Mouse (Mus musculus): ENCODE results near the gene Simc1. TPM values are rescaled to one million over a fixed set of nuclear protein-coding genes. Genes with fewer than 3 reads are reported as not detected.
"Not testable (repeated sequence)": the region's sequence is repeated elsewhere in the genome, so short reads cannot be mapped to it uniquely, and the experiment has no call there.

The Simc1 gene
- total and polyA plus RNA-seq, 3 experiments: 4.9 to 11.9 TPM; not detected in 1

DNA sequence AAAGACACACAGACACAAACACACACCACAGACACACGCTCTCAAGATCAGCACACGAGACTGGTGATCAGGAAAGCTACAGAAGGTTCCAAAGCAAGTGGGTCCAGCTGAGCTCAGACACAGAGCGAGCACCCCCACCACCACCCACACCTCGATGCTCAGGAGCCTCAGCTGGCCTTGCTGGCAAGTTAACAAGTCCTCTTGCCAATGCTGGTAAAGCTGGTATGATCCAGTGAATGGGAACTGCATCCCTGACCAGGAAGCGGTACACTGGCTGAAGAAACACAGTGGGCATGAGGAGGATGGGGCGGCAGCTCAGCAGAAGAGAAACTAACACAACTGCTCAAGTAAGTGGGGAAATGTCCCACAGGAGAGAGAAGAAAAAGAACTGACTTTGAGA is 12.2 kb upstream of the Simc1 start:
- Histone ChIP-seq H3K79me2 (ENCODE audit: control insufficient read depth, insufficient read depth, low read length, poor library complexity) (no peaks in the 10 kb centered on the region), H3K27ac (ENCODE audit: control insufficient read depth, low read depth, low read length) (no peak overlapping the region), H3K4me3 (ENCODE audit: control insufficient read depth in 1 of 2, insufficient read depth in 1 of 2, low read depth in 2 of 2, low read length in 2 of 2) (no peak overlapping the region), H3K27me3 (ENCODE audit: control insufficient read depth in 1 of 2, insufficient read depth in 2 of 2, low read length in 2 of 2) (peaks cover 4 to 11% of the 10 kb centered on the region in 2 experiments), H3K9me3 (replicated peaks; ENCODE audit: insufficient read depth, low read length) (no peaks in the 10 kb centered on the region), H3K9ac (ENCODE audit: control insufficient read depth, low read depth, low read length, poor library complexity, severe bottlenecking) (no peak overlapping the region), H3K36me3 (ENCODE audit: control insufficient read depth in 1 of 2, insufficient read depth in 2 of 2, low read length in 2 of 2) (no peaks in the 10 kb centered on the region), H3K4me1 (ENCODE audit: control insufficient read depth in 1 of 2, insufficient read depth in 2 of 2, low read length in 2 of 2) (0 out of 4 replicates have a peak, but pooled peaks cover 0 to 5% of the 10 kb centered on the region in 2 experiments)
- no peak for TF ChIP-seq RAD21 (IDR thresholded peaks at IDR 0.05; ENCODE audit: low read depth, low read length)
- TF ChIP-seq MAX (IDR thresholded peaks at IDR 0.05; ENCODE audit: low read length): no peak
- no peak for TF ChIP-seq GABPA (IDR thresholded peaks at IDR 0.05; ENCODE audit: low read depth, low read length)
- TF ChIP-seq TAL1 (IDR thresholded peaks at IDR 0.05; ENCODE audit: low read length): no peak
- TF ChIP-seq HCFC1 (IDR thresholded peaks at IDR 0.05; ENCODE audit: low read depth, low read length): no peak
- no peak for TF ChIP-seq USF2 (IDR thresholded peaks at IDR 0.05; ENCODE audit: borderline replicate concordance in 1 of 2, insufficient read depth in 1 of 2, low read depth in 1 of 2, low read length in 2 of 2)
- no peak for TF ChIP-seq KAT2A (conservative IDR thresholded peaks at IDR 0.05; ENCODE audit: low read depth, low read length)
- no peak for TF ChIP-seq JUND (IDR thresholded peaks at IDR 0.05; ENCODE audit: low read depth, low read length)
- no peak for TF ChIP-seq NELFE (IDR thresholded peaks at IDR 0.05; ENCODE audit: low read depth, low read length)
- no peak for TF ChIP-seq ZC3H11A (IDR thresholded peaks at IDR 0.05; ENCODE audit: low read depth, low read length)
- no peak for TF ChIP-seq CTCF (IDR thresholded peaks at IDR 0.05 in 2 of 3, conservative IDR thresholded peaks at IDR 0.05 in 1 of 3; ENCODE audit: control insufficient read depth in 1 of 3, insufficient read depth in 1 of 3, low read depth in 2 of 3, low read length in 3 of 3, poor library complexity in 1 of 3, severe bottlenecking in 1 of 3)
- no peak for TF ChIP-seq SIN3A (IDR thresholded peaks at IDR 0.05; ENCODE audit: low read length)
- no peak for TF ChIP-seq MEF2A (IDR thresholded peaks at IDR 0.05; ENCODE audit: extremely low read depth, insufficient replicate concordance, low read depth, low read length, poor library complexity, severe bottlenecking)
- TF ChIP-seq MYB (IDR thresholded peaks at IDR 0.05; ENCODE audit: low read depth, low read length): no peak
- TF ChIP-seq UBTF (IDR thresholded peaks at IDR 0.05; ENCODE audit: borderline replicate concordance, insufficient read depth, low read depth, low read length): no peak
- no peak for TF ChIP-seq E2F4 (IDR thresholded peaks at IDR 0.05; ENCODE audit: borderline replicate concordance, low read depth, low read length)
- DNase-seq (ENCODE audit: low read depth, low spot score): no peak

DNA sequence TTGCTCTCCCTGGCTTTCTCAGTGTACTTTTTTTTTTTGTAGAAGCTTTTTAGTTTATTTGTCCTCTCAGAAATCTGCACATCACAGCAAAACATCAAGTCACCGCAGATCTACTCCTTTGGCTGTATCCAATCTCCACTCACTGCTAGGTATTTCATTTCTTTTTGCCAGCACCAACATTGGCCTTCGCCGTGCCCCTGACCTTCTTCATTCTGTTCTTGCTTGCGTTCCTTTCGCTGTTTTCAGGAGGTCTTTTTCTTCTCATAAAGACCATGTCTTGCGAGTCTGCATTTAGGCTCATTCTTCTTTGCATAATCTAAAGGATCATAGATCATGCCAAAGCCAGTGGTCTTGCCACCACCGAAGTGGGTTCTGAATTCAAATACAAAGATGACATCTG is 4.0 kb upstream of the Simc1 start:
- peaks cover 13 to 14% of the 10 kb centered on the region in 2 experiments for H3K4me1 ChIP-seq (ENCODE audit: control insufficient read depth in 1 of 2, insufficient read depth in 2 of 2, low read length in 2 of 2)
- not testable (repeated sequence) for H3K27ac ChIP-seq (ENCODE audit: control insufficient read depth, low read depth, low read length); H3K4me3 ChIP-seq (ENCODE audit: control insufficient read depth in 1 of 2, insufficient read depth in 1 of 2, low read depth in 2 of 2, low read length in 2 of 2); DNase-seq (ENCODE audit: low read depth, low spot score); H3K9me3 ChIP-seq (replicated peaks; ENCODE audit: insufficient read depth, low read length); H3K9ac ChIP-seq (ENCODE audit: control insufficient read depth, low read depth, low read length, poor library complexity, severe bottlenecking); H3K79me2 ChIP-seq (ENCODE audit: control insufficient read depth, insufficient read depth, low read length, poor library complexity)
- H3K27me3 ChIP-seq (ENCODE audit: control insufficient read depth in 1 of 2, insufficient read depth in 2 of 2, low read length in 2 of 2): peaks cover 8 to 12% of the 10 kb centered on the region in 2 experiments
- peaks cover 0 to 15% of the 10 kb centered on the region in 2 experiments; a peak in 2 of 4 replicates for H3K36me3 ChIP-seq (ENCODE audit: control insufficient read depth in 1 of 2, insufficient read depth in 2 of 2, low read length in 2 of 2)

All from MEL (cell line).